Mouse (Mus musculus) liver, postnatal 0 days (tissue): Measurements from ENCODE around the gene Gpr176.

ENCODE experiments used
- CTCF ChIP-seq: sonication (generic); IDR thresholded peaks from 2 replicates; pipeline ENCODE4 v1.5.1; 2016; ENCODE audit warnings: antibody characterized with exemption, low read depth
- EP300 ChIP-seq: IDR thresholded peaks from 2 replicates; pipeline ENCODE4 v1.6.1; 2016; ENCODE audit warnings: antibody characterized with exemption, low read depth, mild to moderate bottlenecking

GRCm38 (mm10) chr2:118321094-118321493, 52.1 kb downstream of the Gpr176 start:
- TF ChIP-seq EP300 = no peak
- no peak for TF ChIP-seq CTCF
